Mouse (Mus musculus): ENCODE results near the gene Mab21l3. TPM values are rescaled to one million over a fixed set of nuclear protein-coding genes. Genes with fewer than 3 reads are reported as not detected.

Gene Mab21l3
- total and polyA plus RNA-seq, 3 experiments: 0.23 to 1.2 (median 0.42) TPM

DNA sequence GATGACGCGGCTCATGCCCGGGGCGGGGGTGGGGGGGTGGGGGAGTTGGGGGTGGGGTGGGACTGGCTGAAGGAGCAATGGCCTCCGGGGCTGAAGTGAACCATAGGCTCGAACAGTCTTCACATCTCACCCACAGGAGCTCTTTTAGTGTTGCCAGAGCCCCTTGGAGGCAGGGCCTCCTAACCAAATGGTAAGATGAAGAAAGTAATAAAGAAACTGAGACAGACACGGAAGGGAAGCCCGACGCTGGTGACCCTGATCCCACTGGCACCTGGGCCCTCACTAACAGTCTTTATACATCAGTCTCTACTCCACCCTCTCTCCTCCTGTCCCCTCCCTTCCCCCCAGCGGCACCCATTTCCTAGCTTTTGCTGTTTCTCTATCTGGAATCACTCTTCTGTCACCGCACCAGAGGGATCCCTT lies 48.2 kb downstream of the Mab21l3 start:
- no peak for DNase-seq

DNA sequence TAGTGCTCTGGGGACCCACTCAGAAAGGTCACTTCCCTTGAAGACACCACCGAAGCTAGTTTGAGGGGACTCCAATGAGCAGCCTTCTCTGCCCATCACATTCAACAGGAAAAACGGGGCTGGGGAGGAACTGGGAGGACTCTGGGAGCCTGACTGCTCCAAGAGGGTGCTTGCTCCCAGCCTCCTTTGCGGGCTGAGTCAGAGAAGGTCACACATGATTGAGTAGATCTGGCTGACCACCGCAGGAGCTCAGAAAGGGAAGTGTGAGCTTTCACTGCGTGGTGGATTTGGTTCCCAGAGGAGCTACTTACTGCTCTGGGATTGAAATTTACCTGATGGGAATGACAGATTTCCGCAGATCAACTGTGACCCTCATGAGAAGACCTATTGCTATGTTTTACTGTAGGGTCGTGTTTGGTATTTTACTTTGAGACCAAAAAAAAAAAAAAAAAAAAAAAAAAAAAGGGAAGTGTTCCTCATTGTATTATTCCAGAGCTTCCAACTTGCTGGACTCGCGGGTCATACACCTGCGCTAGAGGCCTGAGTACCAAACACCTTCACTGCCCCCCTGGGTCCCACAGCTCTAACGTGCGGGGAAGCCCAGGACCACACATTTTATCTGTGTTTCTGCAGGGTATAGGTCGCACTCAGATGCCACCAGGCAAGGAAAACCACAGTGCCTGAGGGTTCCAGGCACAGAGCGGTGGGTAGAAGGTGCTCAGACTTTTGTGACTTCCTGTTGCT lies 48.7 kb downstream of the Mab21l3 start:
- peak; percentile 86 for DNase-seq

DNA sequence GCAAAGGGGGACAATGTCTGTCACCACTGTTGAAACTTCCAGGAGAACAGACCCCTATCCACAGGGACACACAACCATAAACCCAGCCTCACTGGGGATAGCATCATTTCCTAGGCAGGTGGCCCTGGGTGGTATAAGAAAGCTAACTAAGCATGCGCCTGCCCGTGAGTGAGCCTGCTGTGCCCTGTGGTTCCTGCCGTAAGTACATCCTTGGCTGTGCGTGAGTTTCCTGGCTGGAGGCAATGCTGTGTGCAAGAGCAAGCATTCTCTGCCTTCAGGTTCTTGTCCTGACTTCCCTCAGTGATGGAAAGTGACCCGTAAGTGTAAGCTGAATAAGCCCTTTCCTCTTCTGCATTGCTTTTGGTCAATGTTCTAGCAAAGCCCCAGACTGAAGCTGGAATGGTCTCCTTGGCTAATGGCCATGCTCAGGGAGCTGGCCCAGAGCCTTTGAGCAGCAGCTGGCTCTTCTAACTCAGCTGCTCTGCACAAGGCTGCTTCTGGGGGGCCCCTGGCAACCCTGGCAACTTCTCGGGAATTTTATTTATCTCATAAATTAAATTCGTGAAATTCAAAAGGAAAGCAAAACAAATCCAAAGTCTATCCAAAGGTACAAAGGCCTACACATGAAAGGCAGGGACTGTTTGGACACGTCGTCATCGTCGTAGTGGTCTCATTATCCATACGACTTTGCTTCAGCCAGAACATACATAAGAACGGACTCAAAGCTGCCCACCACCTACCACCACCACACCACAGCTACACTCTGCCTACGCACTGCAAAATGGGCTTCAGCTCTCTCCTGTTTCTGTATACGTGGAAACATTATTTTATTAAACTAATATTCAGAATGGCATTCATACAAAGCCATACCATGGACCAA lies 50.7 kb downstream of the Mab21l3 start:
- DNase-seq: no peak

DNA sequence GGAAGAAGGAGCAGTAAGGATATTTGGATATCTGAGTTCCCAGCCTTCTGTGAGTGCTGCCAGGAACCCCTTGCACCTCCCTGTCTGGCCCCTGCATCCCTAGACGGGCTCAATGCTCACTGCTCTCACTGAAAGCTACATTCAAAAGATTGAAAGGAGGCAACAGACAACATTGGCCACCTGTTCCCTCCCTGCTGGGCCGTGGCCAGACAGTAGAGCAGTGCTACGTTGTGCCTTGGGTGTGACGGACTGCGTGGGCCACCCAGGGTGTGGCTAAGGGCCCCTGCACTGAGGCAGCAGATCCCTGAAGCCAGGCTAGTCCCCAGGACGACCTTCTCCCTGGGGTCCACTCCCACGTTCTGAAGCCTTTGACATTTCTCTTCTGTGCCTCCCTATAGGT lies 52.5 kb downstream of the Mab21l3 start:
- no peak for DNase-seq

DNA sequence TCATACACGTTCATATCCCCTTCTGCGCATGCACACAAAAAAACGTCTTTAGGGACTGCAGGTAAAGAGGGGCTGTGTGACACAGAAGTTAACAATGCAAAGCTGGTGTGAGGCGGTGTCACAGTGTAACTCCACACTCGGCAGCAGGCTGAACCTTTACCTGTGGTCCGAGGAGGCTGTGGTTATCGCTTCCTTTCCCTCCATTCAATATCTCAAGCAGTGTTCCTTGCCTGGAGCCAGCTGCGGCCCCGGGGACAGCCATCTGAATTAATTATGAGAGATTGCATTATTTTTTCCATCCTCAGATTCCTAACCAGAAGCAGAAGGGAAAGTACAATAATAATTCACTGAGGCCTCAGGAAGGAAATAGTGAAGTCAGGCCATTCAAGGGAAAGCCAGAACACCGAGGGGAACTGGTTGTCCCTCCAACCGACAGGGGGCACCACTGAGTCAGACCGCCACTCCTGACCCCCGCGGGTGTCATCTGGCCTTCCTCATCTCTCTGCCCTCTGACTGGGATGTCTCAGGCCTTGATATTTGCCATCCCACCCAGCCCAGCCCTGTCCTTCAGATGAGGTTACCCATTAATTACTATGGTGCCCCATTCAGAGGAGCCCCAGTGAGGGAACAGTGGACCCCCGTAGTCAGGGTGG lies 53.2 kb downstream of the Mab21l3 start:
- DNase-seq: no peak

DNA sequence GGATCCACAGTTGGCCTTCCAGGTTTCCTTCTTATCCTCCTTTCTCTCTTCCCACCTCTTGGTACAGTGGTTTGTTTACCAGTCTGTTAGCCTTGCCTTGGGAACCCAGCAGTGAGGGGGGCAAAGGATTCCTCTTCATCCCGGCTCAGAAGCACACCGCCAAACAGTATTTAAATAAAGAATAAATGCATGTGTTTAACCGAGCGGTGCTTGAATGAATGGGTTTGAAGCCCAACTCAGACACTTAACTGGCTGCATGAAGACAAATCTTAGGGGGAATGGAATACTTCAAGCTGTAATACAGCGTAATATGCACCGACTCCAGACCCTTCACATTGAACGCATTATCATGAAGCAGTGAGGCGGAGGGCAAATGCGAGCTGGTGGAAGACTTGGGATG lies 54.1 kb downstream of the Mab21l3 start:
- DNase-seq: no peak

DNA sequence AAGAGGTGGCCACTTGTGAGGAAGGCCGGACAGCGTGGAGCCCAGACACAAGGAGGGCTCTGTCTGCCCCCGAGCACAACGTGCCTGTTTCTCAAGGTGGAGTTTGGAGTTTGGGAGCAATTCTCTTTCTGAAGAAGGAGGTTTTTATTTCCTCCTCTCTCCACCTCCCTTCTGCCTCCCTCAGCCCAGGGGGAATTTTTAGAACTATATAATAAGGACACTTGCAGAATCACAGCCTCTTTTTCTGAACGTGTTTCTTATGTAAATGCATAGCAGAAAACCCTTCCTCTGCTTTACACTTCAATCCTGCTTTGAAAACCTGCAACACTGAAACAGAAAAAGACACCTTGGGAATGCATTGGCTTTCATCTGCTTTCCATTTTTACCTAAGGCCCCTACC lies 54.7 kb downstream of the Mab21l3 start:
- no peak for DNase-seq

DNA sequence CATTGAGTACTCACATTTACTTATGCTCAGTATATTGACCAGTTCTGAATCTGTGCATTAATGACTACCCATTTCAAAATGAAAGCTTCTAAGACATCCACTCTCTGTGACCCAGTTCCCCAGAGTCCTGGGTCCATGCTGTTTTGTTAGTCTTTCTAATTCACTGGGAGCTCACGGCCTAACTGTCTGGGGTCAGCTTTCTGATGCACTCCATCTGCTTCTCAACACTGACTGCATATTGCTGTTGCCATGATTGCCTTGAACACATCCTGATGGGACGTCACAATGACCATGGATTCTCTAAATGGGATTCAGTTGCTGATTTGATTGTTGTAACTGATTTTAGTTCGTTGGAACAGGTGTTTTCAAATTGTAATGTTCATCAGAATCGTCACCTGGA lies 56.6 kb downstream of the Mab21l3 start:
- DNase-seq: no peak

DNA sequence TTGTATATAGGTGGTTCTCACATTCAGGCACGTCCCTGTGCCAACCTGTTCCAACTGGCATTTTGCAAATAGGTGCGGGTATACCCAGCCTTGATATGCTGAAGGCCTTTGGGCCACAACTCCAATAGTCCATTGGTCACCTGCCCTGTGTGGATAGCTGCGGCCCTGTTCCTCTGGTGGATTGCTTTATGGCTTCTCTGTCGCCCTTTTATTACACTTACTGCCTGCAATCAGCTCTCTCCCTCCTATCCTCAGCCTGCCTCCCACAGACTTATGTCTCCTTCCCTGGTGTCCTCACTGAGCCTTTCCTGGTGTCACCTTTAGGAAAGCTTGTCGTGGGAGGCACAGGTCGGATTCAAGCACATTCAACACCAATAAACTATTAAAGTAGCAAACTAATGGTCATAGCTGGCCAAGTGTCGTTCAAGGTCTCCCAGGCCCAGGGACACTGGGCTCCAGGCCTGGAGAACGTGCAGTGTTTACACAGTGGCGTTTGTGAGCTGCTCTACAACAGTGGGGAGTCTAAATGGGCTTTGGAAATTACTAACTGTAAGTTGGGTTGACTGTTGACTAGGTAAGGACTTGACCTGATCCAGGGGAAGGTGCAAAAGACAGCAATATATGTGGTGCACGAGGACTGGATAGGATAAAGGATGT lies 63.9 kb downstream of the Mab21l3 start:
- DNase-seq: peak; percentile 41

DNA sequence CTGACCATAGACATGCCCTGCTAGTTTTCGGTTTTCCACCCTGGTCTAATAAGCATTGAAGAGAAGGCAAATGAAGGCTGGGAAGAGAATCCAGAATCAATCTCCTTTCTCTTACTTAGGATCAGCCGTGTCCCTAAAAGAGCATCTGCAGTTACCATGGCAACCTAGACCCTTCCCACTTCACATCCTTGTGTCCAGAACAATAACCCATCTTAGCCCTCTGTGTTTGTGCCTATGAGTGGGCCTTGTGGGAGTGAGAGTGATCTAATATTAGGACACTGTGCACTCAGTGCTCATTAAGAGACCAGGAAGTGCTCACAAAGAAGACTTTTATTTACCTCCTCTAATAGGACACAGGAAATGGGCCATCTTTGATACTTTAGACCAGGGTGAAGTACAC lies 65.0 kb downstream of the Mab21l3 start:
- no peak for DNase-seq

DNA sequence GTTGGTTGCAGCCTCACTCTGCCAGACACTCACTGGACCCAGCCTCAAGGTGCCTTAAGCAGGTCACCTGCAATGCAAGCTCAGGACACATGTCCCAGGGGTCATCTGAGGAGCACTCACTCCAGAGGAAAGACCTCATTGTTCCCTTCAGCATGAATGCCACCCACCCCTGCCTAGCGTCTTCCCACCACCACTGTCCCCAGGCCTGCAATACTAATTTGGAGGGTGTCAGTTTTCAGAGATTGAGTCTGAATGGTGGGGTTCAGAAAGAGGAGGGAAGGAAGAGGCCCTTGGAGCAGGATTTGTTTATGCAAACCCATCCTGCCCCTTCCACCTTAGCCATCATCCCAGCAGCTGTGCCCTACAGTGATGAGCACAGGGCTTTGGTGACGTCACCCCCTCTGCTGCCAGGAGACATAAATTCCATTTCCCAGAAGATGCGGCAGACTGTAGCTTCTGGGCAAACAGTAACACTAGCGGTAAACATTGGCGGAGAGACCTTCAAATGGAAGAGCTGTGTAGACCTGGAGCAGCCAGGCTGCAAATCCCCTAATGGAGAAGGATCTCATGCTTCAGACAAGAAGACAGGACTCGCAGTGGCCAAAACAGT lies 67.8 kb downstream of the Mab21l3 start:
- peak; percentile 50 for DNase-seq

DNA sequence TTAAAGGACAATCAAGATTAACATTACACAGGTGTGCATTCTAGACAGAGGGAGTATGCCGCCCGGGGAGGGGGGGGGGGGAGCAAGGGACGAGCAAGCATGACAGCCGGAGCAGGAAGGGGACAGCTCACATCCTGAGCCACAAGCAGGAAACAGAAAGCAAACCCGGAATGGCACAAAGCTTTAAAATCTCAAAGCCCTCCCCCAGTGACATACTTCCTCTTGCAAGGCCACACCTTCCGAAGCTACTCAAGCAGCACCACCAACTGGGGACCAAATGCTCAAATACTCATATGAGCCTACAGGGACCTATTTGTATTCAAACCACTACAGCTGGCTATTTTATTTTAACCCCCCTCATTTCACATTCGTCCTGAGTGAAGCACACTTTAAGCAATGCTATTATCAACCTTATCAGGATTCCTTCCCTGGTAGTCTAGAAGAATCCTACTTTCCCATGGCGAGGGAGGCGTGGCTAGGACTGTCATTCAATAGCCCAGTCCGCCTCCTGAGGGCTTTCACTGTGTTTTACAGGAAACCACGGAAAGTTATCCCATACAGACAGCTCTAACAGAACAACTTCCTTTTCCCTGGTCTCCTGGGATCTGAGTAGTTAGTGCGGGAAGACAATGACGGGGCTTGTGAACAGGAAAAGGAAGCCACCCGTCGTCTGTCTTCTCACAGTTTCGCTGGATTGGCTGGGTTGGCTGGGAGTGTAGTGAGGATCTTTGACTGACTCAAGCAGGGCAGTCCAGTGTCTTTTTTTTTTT lies 69.7 kb downstream of the Mab21l3 start:
- DNase-seq: peak; percentile 42

DNA sequence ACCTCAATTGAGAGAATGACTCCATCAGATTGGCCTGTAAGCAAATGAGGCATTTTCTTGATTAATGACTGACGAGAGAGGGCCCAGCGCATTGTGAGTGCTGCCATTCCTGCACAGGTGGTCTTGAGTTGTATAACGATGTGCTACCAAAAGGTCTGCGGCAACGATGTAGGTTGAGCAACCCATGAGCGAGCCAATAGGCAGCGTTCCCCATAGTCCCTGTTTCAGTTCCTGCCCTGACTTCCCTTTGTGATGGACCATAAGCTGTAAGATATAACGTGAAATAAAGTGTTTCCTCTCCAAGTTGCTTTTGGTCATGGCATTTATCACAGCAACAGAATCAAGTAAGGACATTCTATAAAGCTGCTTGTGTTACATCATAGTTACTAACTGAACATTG lies 73.0 kb downstream of the Mab21l3 start:
- DNase-seq: no peak

DNA sequence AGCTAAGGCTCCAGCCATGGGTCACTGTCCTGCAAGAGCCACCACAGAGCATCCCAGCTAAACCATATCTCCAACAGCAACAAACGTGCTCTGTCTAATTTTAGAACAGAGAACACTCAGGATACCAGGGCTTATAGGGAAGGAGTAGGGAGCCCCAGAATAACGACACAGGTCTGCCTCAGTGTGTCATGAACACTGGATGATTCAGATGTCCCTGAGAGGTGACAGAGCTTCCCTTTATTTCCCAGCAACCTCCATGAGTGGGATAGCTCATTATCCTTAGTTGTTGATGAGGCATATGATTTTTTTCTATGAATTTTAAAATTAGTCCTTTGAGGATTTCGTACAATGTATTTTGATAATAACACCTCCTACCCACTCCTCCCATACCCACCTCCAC lies 78.2 kb downstream of the Mab21l3 start:
- DNase-seq: peak; percentile 37

DNA sequence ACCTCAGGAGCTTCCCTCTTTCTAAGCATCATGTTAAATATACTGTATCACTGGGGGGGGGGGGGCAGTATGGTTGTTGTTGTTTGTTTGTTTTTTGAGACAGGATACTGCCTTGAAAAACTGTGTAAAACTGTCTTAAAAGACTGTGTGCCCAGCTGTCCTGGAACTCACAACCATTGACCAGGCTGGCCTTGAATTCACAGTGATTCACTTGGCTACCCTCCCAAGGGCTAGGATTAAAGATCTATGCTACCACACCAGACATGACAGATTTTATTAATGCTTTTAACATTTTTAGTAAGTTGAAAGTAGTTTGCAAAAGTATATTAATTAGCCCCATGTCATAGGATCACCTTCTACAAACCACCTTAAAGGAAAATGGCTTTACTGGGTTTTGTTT lies 85.2 kb downstream of the Mab21l3 start:
- peak; percentile 80 for DNase-seq

Other genes with a start within 250 kb of the Mab21l3 start
- gene Atp1a1, start 244.3 kb downstream of the Mab21l3 start, total RNA-seq (2021): 1,000 to 10,000 TPM in 1 of 2 experiments, 100 to 1,000 TPM in 1; 611 to 1,035 TPM
- gene Atp1a1, start 244.3 kb downstream of the Mab21l3 start, polyA plus RNA-seq (2012; rRNA removed): 301 and 380 TPM in 2 replicates
- 10 to 100 TPM; 11.3 to 12.1 TPM for gene Slc22a15, start 75.5 kb upstream of the Mab21l3 start, total RNA-seq (2021)
- gene Slc22a15, start 75.5 kb upstream of the Mab21l3 start, polyA plus RNA-seq (2012; rRNA removed): 6.5 and 6.9 TPM in 2 replicates
- gene Nhlh2, start 161.1 kb upstream of the Mab21l3 start, total RNA-seq (2021): not detected
- gene Nhlh2, start 161.1 kb upstream of the Mab21l3 start, polyA plus RNA-seq (2012; rRNA removed): not detected in 2 replicates
- 1 to 10 TPM; 1.7 to 2.0 TPM for gene Casq2, start 237.5 kb upstream of the Mab21l3 start, total RNA-seq (2021)
- 0.11 and 0.12 TPM in 2 replicates for gene Casq2, start 237.5 kb upstream of the Mab21l3 start, polyA plus RNA-seq (2012; rRNA removed)